Mouse (Mus musculus) heart, adult 2 months (tissue): ENCODE data around the gene Hist1h3a.

ENCODE experiments used
- CTCF ChIP-seq: fragments of 200-600 bp; IDR thresholded peaks from 2 replicates; pipeline ENCODE4 v1.8.1; 2022; ENCODE audit warnings: antibody characterized with exemption, mild to moderate bottlenecking, moderate library complexity
- EP300 ChIP-seq: fragments of 200-500 bp; IDR thresholded peaks from 2 replicates; pipeline ENCODE4 v1.6.1; 2011; ENCODE audit warnings: low read depth, low read length, control low read depth; ENCODE audit not compliant: insufficient read depth
- POLR2A ChIP-seq: fragments of 200-500 bp; IDR thresholded peaks from 2 replicates; pipeline ENCODE4 v1.6.1; 2011; ENCODE audit warnings: mild to moderate bottlenecking, low read depth, low read length, control low read depth; ENCODE audit not compliant: insufficient read depth

GRCm38 (mm10) chr13:23739922-23740252 lies 22.3 kb downstream of the Hist1h3a start:
- TF ChIP-seq POLR2A (no peak; the same call in 1 of the 2 replicates), CTCF (no peak), EP300 (no peak)
